Comparison of ENCODE assay signal across 1 mouse cellular context in the genomic region with DNA sequence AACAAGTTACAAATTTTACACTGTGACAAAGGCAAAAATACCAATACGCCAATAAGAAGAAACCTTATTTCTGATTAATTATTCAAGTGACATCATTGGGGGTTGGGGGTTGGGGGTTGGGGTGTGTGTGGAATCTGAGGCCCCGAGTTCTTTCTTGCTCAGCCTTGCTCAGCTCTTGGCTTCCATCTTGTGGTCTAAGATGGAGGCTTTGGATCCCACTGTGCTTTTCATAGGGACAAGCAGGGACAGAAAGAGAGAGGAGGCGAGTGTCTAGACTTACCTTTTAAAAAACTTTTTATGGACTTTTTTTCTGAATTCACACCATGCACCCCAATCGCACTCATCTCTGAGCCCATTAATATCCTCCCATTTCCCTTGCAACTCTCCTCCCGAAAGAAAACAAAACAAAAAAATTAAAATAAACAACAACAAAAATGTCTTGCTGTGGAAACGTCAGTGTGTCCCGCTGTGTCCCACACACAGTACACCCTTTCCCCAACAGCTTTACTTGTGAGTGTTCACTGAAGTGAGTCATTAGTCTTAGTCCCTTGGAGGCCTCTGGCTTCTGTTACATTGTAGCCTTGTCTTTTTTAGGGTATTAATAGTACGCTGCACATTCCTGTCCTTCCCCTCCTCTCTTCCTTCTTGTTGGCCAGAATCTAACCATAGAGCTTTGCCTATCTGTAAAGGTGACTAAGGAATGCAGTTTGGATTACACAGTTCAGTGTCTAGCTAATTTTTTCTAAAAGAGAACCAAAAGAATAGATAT.
TF ChIP-seq lines count a peak whose summit lies in the region.

No protein-coding gene starts in this region.

TF ChIP-seq in CH12.LX, 34 proteins besides CTCF, POLR2A, EP300 and RAD21 (continued from another document):
- TF ChIP-seq SIN3A (IDR thresholded peaks at IDR 0.05; ENCODE audit: low read length) (no peak), MEF2A (IDR thresholded peaks at IDR 0.05; ENCODE audit: borderline replicate concordance, low read depth, low read length) (no peak), NRF1 (IDR thresholded peaks at IDR 0.05; ENCODE audit: low read depth, low read length) (no peak), MAZ (IDR thresholded peaks at IDR 0.05; ENCODE audit: low read depth, low read length) (no peak), ELF1 (IDR thresholded peaks at IDR 0.05; ENCODE audit: low read depth, low read length) (no peak), CHD2 (IDR thresholded peaks at IDR 0.05; ENCODE audit: low read length) (peak; percentile 51), ZC3H11A (IDR thresholded peaks at IDR 0.05; ENCODE audit: low read depth, low read length) (peak; percentile 31; the same call in 1 of the 2 replicates), IRF4 (IDR thresholded peaks at IDR 0.05; ENCODE audit: low read depth, low read length) (no peak), USF2 (conservative IDR thresholded peaks at IDR 0.05; ENCODE audit: low read depth, low read length) (no peak), USF1 (IDR thresholded peaks at IDR 0.05; ENCODE audit: low read depth, low read length) (no peak), JUN (IDR thresholded peaks at IDR 0.05; ENCODE audit: insufficient read depth, low read depth, low read length) (no peak), ZMIZ1 (IDR thresholded peaks at IDR 0.05; ENCODE audit: low read depth, low read length) (no peak), TBP (conservative IDR thresholded peaks at IDR 0.05; ENCODE audit: low read depth, low read length) (no peak), UBTF (IDR thresholded peaks at IDR 0.05; ENCODE audit: low read depth, low read length) (no peak), E2F4 (IDR thresholded peaks at IDR 0.05; ENCODE audit: insufficient replicate concordance, low read depth, low read length) (no peak), RCOR1 (conservative IDR thresholded peaks at IDR 0.05; ENCODE audit: low read depth, low read length) (no peak), BHLHE40 (IDR thresholded peaks at IDR 0.05; ENCODE audit: low read depth, low read length) (no peak), KAT2A (IDR thresholded peaks at IDR 0.05; ENCODE audit: insufficient replicate concordance, low read length) (no peak), ZKSCAN1 (IDR thresholded peaks at IDR 0.05; ENCODE audit: borderline replicate concordance, low read depth, low read length) (no peak), SMC3 (IDR thresholded peaks at IDR 0.05; ENCODE audit: low read depth, low read length) (peak; percentile 49), NELFE (IDR thresholded peaks at IDR 0.05; ENCODE audit: low read depth, low read length) (no peak), MAX (IDR thresholded peaks at IDR 0.05; ENCODE audit: low read length) (no peak)
